Mouse (Mus musculus) layer of hippocampus, postnatal 14 days (tissue): ENCODE data around the gene Pdss1. TPM values are rescaled to one million over a fixed set of nuclear protein-coding genes. Genes with fewer than 3 reads are reported as not detected.
"Not testable (repeated sequence)": the region's sequence is repeated elsewhere in the genome, so short reads cannot be mapped to it uniquely, and the experiment has no call there.

Experiments used
- DNase-seq, 2 experiments: peaks; one replicate each; pipeline ENCODE4 v3.0.0; 2021 to 2022; ENCODE audit warnings: low spot score in 2 of 2, mixed read lengths in 1 of 2
- long read RNA-seq, 2 experiments: library from polyadenylated mRNA; stranded (forward); transcript quantifications; one replicate each; pipeline ENCODE4 v2.0.0; 2021
- total RNA-seq, 2 experiments: library from RNA; stranded (reverse); gene quantifications; 2 replicates each; pipeline ENCODE4 v1.2.3; 2021

The Pdss1 gene
- 10 to 100 TPM; 17.3 to 18.3 TPM for total RNA-seq
- long read RNA-seq, experiment 1, transcript Pdss1-201 (11 exons, 1,642 nt), result major isoform, 6 of 15 reads
- long read RNA-seq, experiment 1, partial matches to known transcripts, result 0 of 15 reads
- long read RNA-seq, experiment 1, other reads (novel, unspliced or antisense), result 5 of 15 reads
- long read RNA-seq, experiment 2, transcript Pdss1-201 (11 exons, 1,642 nt), result major isoform, 6 of 17 reads
- long read RNA-seq, experiment 2, partial matches to known transcripts, result 0 of 17 reads
- long read RNA-seq, experiment 2, other reads (novel, unspliced or antisense), result 10 of 17 reads

GRCm38 (mm10) chr2:22895282-22896273 lies at the start of gene Pdss1:
TSS of gene Pdss1 (plus strand) at chr2:22895522.
- DNase-seq, result peak; percentile 86 to 91

- no peak for DNase-seq
Measured at GRCm38 (mm10) chr2:22851900-22852299, 43.4 kb upstream of the Pdss1 start.

- DNase-seq, result no peak
Measured at GRCm38 (mm10) chr2:22857501-22857900, 37.8 kb upstream of the Pdss1 start.

GRCm38 (mm10) chr2:22862194-22862593 lies 33.1 kb upstream of the Pdss1 start:
- no peak for DNase-seq

GRCm38 (mm10) chr2:22864394-22865037 lies 30.8 kb upstream of the Pdss1 start:
- DNase-seq, result peak; percentile 66 to 82

- no peak for DNase-seq
Measured at GRCm38 (mm10) chr2:22865818-22866217, 29.5 kb upstream of the Pdss1 start.

GRCm38 (mm10) chr2:22866894-22867424 lies 28.4 kb upstream of the Pdss1 start:
- DNase-seq, result no peak

- no peak for DNase-seq
Measured at GRCm38 (mm10) chr2:22873159-22873558, 22.2 kb upstream of the Pdss1 start.

GRCm38 (mm10) chr2:22874628-22875027 lies 20.7 kb upstream of the Pdss1 start:
- DNase-seq, result no peak

- DNase-seq, result no peak
Measured at GRCm38 (mm10) chr2:22876614-22877013, 18.7 kb upstream of the Pdss1 start.

- DNase-seq, result no peak
Measured at GRCm38 (mm10) chr2:22878781-22879180, 16.5 kb upstream of the Pdss1 start.

GRCm38 (mm10) chr2:22880726-22881125 lies 14.6 kb upstream of the Pdss1 start:
- DNase-seq, result not testable (repeated sequence)

- no peak for DNase-seq
Measured at GRCm38 (mm10) chr2:22894932-22895281, 415 bp upstream of the Pdss1 start.

GRCm38 (mm10) chr2:22903947-22904346 lies 8.6 kb downstream of the Pdss1 start:
- DNase-seq, result no peak

GRCm38 (mm10) chr2:22914421-22914820 lies 19.1 kb downstream of the Pdss1 start:
- no peak for DNase-seq

- no peak for DNase-seq
Measured at GRCm38 (mm10) chr2:22918651-22919050, 23.3 kb downstream of the Pdss1 start.

GRCm38 (mm10) chr2:22925911-22926310 lies 30.6 kb downstream of the Pdss1 start:
- not testable (repeated sequence) for DNase-seq

GRCm38 (mm10) chr2:22928259-22928658 lies 32.9 kb downstream of the Pdss1 start:
- peak in 1 of 2 experiments; percentile 56 for DNase-seq

- DNase-seq, result no peak
Measured at GRCm38 (mm10) chr2:22933556-22933955, 38.2 kb downstream of the Pdss1 start.

- no peak for DNase-seq
Measured at GRCm38 (mm10) chr2:22949956-22950355, 54.6 kb downstream of the Pdss1 start.

- no peak for DNase-seq
Measured at GRCm38 (mm10) chr2:22954278-22954677, 59.0 kb downstream of the Pdss1 start.
